In the genomic region with DNA sequence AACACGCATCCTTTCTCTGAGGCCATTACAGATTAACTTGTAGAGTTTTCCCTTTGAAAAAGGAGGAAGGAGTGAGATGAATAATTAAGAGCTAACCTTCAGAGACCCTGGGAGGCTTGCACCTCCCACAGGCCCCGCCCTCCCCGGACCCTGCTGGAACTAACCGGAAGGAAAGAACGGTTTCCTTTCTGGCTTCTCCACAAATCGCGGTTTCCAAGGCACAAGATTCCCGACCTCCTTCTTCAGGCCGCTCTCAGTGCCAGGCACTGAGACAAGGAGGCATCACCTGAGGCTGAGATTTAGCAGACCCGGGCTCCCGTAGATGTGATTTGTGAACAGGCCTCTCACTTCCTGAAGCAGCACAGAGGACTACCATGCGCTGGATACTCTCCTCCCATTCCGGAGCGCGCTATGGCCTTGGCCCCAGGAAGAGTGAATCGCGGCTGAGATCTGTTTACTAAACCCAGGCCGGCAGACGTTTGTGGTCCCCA, we compare ENCODE assay signal across 7 mouse cellular contexts.
DNase-seq lines count a peak whose midpoint lies in the region; ATAC-seq lines count a peak whose summit lies in the region.

No protein-coding gene starts in this region.

- H3K4me2 ChIP-seq in midbrain, embryonic 13.5 days (replicated peaks) = peak overlapping the region; percentile 53

- H3K9me3 ChIP-seq in midbrain, embryonic 13.5 days = no peaks in the 10 kb centered on the region

- ATAC-seq in midbrain, embryonic 13.5 days = no peak

- H3K36me3 ChIP-seq in midbrain, embryonic 13.5 days = no peaks in the 10 kb centered on the region

- H3K4me3 ChIP-seq in midbrain, embryonic 13.5 days (replicated peaks) = peak overlapping the region; percentile 34

- WGBS in midbrain, embryonic 13.5 days = 5% methylated on average over 19 of the region's 19 CpGs

- H3K27ac ChIP-seq in midbrain, embryonic 13.5 days = no peak overlapping the region

- DNase-seq in ZHBTc4 (ENCODE audit: low read depth, low spot score) = peak; percentile 96
- peak; percentile 66 for DNase-seq in embryo, embryonic 10 days (ENCODE audit: low spot score)
- peak; percentile 59 to 66 for DNase-seq in heart, postnatal 10 days
- peak; percentile 79 to 91 for DNase-seq in kidney, postnatal 36 days
- no peak for DNase-seq in left cerebral cortex, postnatal 14 days (ENCODE audit: low spot score in 2 of 2)
- no peak for DNase-seq in urinary bladder, adult 2 months (ENCODE audit: low spot score)

- intact Hi-C loops in heart, postnatal 10 days (cut with DNase I) = loop anchor here (10.0 kb wide), 1 partner anchor 444 kb away; no protein-coding TSS in a partner anchor
- intact Hi-C loops in left cerebral cortex, postnatal 14 days (cut with DNase I) = no loop called here

- H3K27me3 ChIP-seq in midbrain, embryonic 13.5 days = peaks cover 74% of the 10 kb centered on the region

- H3K9ac ChIP-seq in midbrain, embryonic 13.5 days (replicated peaks) = peak overlapping the region; percentile 54; the same call in 1 of the 2 replicates

- H3K4me1 ChIP-seq in midbrain, embryonic 13.5 days (replicated peaks) = peaks cover 45% of the 10 kb centered on the region

Comparison
In these comparisons a context has a peak if more than half of its experiments do, and no peak if none do; other contexts are left out.
1. DNase-seq: peak in ZHBTc4 (single experiment), embryo, embryonic 10 days (single experiment), heart, postnatal 10 days (2 of 2) and kidney, postnatal 36 days (2 of 2); none in left cerebral cortex, postnatal 14 days (0 of 2) and urinary bladder, adult 2 months (single experiment).